8 mouse cellular contexts compared by ENCODE assay signal in genomic region chr13:74260231-74260992, GRCm38 (mm10). TPM values are rescaled to one million over a fixed set of nuclear protein-coding genes. Genes with fewer than 3 reads are reported as not detected.
DNase-seq lines count a peak whose midpoint lies in the region; ATAC-seq and TF ChIP-seq lines count a peak whose summit lies in the region.

No protein-coding gene starts in this region.

- H3K27me3 ChIP-seq in C2C12 (ENCODE audit: control insufficient read depth, insufficient read depth, insufficient read length), result no peaks in the 10 kb centered on the region
- no peaks in the 10 kb centered on the region for H3K27me3 ChIP-seq in hindbrain, embryonic 11.5 days (ENCODE audit: control insufficient read depth, insufficient read depth, low read length)

- peak; percentile 88 for ATAC-seq in hindbrain, embryonic 11.5 days (ENCODE audit: low FRiP score)

- H3K4me3 ChIP-seq in C2C12 (ENCODE audit: insufficient read depth, poor library complexity, severe bottlenecking), result peak overlapping the region; percentile 23
- peak overlapping the region; percentile 21 for H3K4me3 ChIP-seq in embryonic fibroblast, embryonic 13.5 days (ENCODE audit: insufficient read depth, low read length)
- H3K4me3 ChIP-seq in hindbrain, embryonic 11.5 days (ENCODE audit: low read depth, low read length), result peak overlapping the region; percentile 51

- H3K79me3 ChIP-seq in C2C12 (ENCODE audit: low read depth), result no peaks in the 10 kb centered on the region

- H3ac ChIP-seq in C2C12 (ENCODE audit: control insufficient read depth, insufficient read length, low read depth), result peak overlapping the region; percentile 18

- no peaks in the 10 kb centered on the region for H3K79me2 ChIP-seq in C2C12 (ENCODE audit: control insufficient read depth, insufficient read depth)

- no peak for TF ChIP-seq POLR2A in embryonic fibroblast, embryonic 13.5 days (IDR thresholded peaks at IDR 0.05; ENCODE audit: low read depth, low read length)

- DNase-seq in R1 (ENCODE audit: low read depth, low spot score), result peak; percentile 74
- DNase-seq in hindbrain, embryonic 11.5 days (ENCODE audit: low spot score), result peak; percentile 78
- DNase-seq in layer of hippocampus, postnatal 36 days, result peak; percentile 27 to 35
- DNase-seq in lung, postnatal 4 days, result peak; percentile 64 to 70
- peak; percentile 71 for DNase-seq in retina, postnatal 1 day
- no peak for DNase-seq in c-Kit-positive CD71-positive TER-119-positive erythroid progenitor cells, embryonic 14.5 days (ENCODE audit: low spot score)

- TF ChIP-seq CTCF in C2C12 (IDR thresholded peaks at IDR 0.05; ENCODE audit: control insufficient read depth, insufficient read depth, insufficient read length), result no peak
- no peak; the same call in 1 of the 2 replicates for TF ChIP-seq CTCF in embryonic fibroblast, embryonic 13.5 days (IDR thresholded peaks at IDR 0.05; ENCODE audit: borderline replicate concordance, insufficient read depth, low read length)

- peak overlapping the region; percentile 96 for H3K4me2 ChIP-seq in hindbrain, embryonic 11.5 days (replicated peaks; ENCODE audit: low read depth, low read length)

- WGBS in hindbrain, embryonic 11.5 days, result 4% methylated on average over 10 of the region's 10 CpGs

- H3K9ac ChIP-seq in hindbrain, embryonic 11.5 days (ENCODE audit: low read depth, low read length), result peak overlapping the region; percentile 83

- no peaks in the 10 kb centered on the region for H3K36me3 ChIP-seq in C2C12 (ENCODE audit: control insufficient read depth, insufficient read depth)
- H3K36me3 ChIP-seq in hindbrain, embryonic 11.5 days (ENCODE audit: control insufficient read depth, insufficient read depth, low read length), result no peaks in the 10 kb centered on the region

- H3K4me1 ChIP-seq in embryonic fibroblast, embryonic 13.5 days (ENCODE audit: control insufficient read depth, insufficient read depth, low read length), result no peaks in the 10 kb centered on the region
- no peaks in the 10 kb centered on the region for H3K4me1 ChIP-seq in hindbrain, embryonic 11.5 days (replicated peaks; ENCODE audit: control insufficient read depth, insufficient read depth, low read length)

- H3K27ac ChIP-seq in embryonic fibroblast, embryonic 13.5 days (ENCODE audit: insufficient read depth, low read length), result peak overlapping the region; percentile 82
- no peak overlapping the region for H3K27ac ChIP-seq in hindbrain, embryonic 11.5 days (ENCODE audit: low read depth, low read length)

- no peaks in the 10 kb centered on the region for H3K9me3 ChIP-seq in hindbrain, embryonic 11.5 days (ENCODE audit: control insufficient read depth, low read length)

TF ChIP-seq in C2C12, 6 proteins besides CTCF, POLR2A, EP300 and RAD21:
- no peak for TF ChIP-seq CEBPB (IDR thresholded peaks at IDR 0.05; ENCODE audit: low read depth)
- no peak for TF ChIP-seq USF1 (IDR thresholded peaks at IDR 0.05; ENCODE audit: low read depth)
- TF ChIP-seq MAX (IDR thresholded peaks at IDR 0.05), result no peak
- TF ChIP-seq FOSL1 (IDR thresholded peaks at IDR 0.05; ENCODE audit: insufficient read depth, low read length, poor library complexity, severe bottlenecking), result no peak
- no peak for TF ChIP-seq MYOD1 (IDR thresholded peaks at IDR 0.05; ENCODE audit: control insufficient read depth, insufficient read length, low read depth)
- TF ChIP-seq MYOG (IDR thresholded peaks at IDR 0.05; ENCODE audit: control insufficient read depth, extremely low read depth, insufficient read length), result no peak
TF ChIP-seq in C2C12: peak in this region for 0.

RNA-seq across cellular contexts. Expression of gene Ahrr, which starts 31.7 kb away (rescaled TPM):
- polyA plus RNA-seq in C2C12 (2012; fragmentation: generic; extraction: Trizol), result 2.0 TPM
- 15.7 and 18.5 TPM in 2 replicates for polyA plus RNA-seq in embryonic fibroblast, embryonic 13.5 days (2011; ENCODE audit: insufficient read length, low read depth, missing spikeins)
- polyA plus RNA-seq in hindbrain, embryonic 11.5 days (2014; fragmentation: Nextera tagmentation; extraction: Ambion mirVana), result 1.4 and 1.5 TPM in 2 replicates
- 1 to 10 TPM in 1 of 2 experiments, under 1 TPM in 1; 0.80 to 1.2 TPM for total RNA-seq in layer of hippocampus, postnatal 36 days (2021)

RNA-seq across cellular contexts. Expression of gene Exoc3, which starts 51.9 kb away (rescaled TPM):
- 22.8 TPM for polyA plus RNA-seq in C2C12 (2012; fragmentation: generic; extraction: Trizol)
- 53.4 and 58.5 TPM in 2 replicates for polyA plus RNA-seq in embryonic fibroblast, embryonic 13.5 days (2011; ENCODE audit: insufficient read length, low read depth, missing spikeins)
- 82.2 and 82.7 TPM in 2 replicates for polyA plus RNA-seq in hindbrain, embryonic 11.5 days (2014; fragmentation: Nextera tagmentation; extraction: Ambion mirVana)
- 10 to 100 TPM; 70.1 to 72.4 TPM for total RNA-seq in layer of hippocampus, postnatal 36 days (2021)

RNA-seq across cellular contexts. Expression of gene Pdcd6, which starts 57.0 kb away (rescaled TPM):
- polyA plus RNA-seq in C2C12 (2012; fragmentation: generic; extraction: Trizol), result 98.2 TPM
- polyA plus RNA-seq in embryonic fibroblast, embryonic 13.5 days (2011; ENCODE audit: insufficient read length, low read depth, missing spikeins), result 121 and 123 TPM in 2 replicates
- polyA plus RNA-seq in hindbrain, embryonic 11.5 days (2014; fragmentation: Nextera tagmentation; extraction: Ambion mirVana), result 126 and 132 TPM in 2 replicates
- total RNA-seq in layer of hippocampus, postnatal 36 days (2021), result 10 to 100 TPM; 71.4 to 80.0 TPM
